Mouse (Mus musculus) hindbrain, embryonic 12.5 days (tissue): ENCODE measurements around the gene Hps1. TPM values are rescaled to one million over a fixed set of nuclear protein-coding genes. Genes with fewer than 3 reads are reported as not detected.

Experiments
- ATAC-seq: fragments of 200-750 bp; cut with Nextera tagmentation; 2 replicates; pipeline ENCODE4 v1.8.0; 2017; ENCODE audit warnings: moderate TSS enrichment; ENCODE audit not compliant: low FRiP score
- H3K27ac ChIP-seq: fragments of 300-500 bp; sonication (generic); 2 replicates; pipeline ENCODE4 v1.5.1; 2016; ENCODE audit warnings: mild to moderate bottlenecking
- H3K27me3 ChIP-seq: fragments of 300-500 bp; sonication (generic); 2 replicates; pipeline ENCODE4 v1.6.1; 2016; ENCODE audit warnings: mild to moderate bottlenecking
- H3K36me3 ChIP-seq: fragments of 300-500 bp; sonication (generic); 2 replicates; pipeline ENCODE4 v1.6.1; 2016; ENCODE audit warnings: mild to moderate bottlenecking
- H3K4me1 ChIP-seq: fragments of 300-500 bp; sonication (generic); 2 replicates; pipeline ENCODE4 v1.6.1; 2016
- H3K4me2 ChIP-seq: fragments of 300-500 bp; sonication (generic); replicated peaks from 2 replicates; pipeline ENCODE4 v1.6.1; 2016; ENCODE audit warnings: mild to moderate bottlenecking
- H3K4me3 ChIP-seq: fragments of 300-500 bp; sonication (generic); 2 replicates; pipeline ENCODE4 v1.5.1; 2016; ENCODE audit warnings: mild to moderate bottlenecking
- H3K9ac ChIP-seq: fragments of 300-500 bp; sonication (generic); 2 replicates; pipeline ENCODE4 v1.6.1; 2016; ENCODE audit warnings: mild to moderate bottlenecking, moderate library complexity
- H3K9me3 ChIP-seq: fragments of 300-500 bp; sonication (generic); replicated peaks from 2 replicates; pipeline ENCODE4 v1.6.1; 2016; ENCODE audit warnings: mild to moderate bottlenecking
- WGBS: fragments of 180-500 bp; shearing (Covaris S2); methylation state at CpG from one replicate; pipeline ENCODE4 v1.1.7; 2016; 5-methylcytosine and 5-hydroxymethylcytosine counted together
- polyA plus RNA-seq: library from polyadenylated mRNA; unstranded; fragments of >200 nt; fragmentation: Nextera tagmentation; extraction: Ambion mirVana; gene quantifications from 2 replicates; pipeline ENCODE4 v1.2.1, GENCODE M21; 2016

Gene Hps1
- polyA plus RNA-seq, 1 experiment from 2014 or later: 16.9 TPM

DNA sequence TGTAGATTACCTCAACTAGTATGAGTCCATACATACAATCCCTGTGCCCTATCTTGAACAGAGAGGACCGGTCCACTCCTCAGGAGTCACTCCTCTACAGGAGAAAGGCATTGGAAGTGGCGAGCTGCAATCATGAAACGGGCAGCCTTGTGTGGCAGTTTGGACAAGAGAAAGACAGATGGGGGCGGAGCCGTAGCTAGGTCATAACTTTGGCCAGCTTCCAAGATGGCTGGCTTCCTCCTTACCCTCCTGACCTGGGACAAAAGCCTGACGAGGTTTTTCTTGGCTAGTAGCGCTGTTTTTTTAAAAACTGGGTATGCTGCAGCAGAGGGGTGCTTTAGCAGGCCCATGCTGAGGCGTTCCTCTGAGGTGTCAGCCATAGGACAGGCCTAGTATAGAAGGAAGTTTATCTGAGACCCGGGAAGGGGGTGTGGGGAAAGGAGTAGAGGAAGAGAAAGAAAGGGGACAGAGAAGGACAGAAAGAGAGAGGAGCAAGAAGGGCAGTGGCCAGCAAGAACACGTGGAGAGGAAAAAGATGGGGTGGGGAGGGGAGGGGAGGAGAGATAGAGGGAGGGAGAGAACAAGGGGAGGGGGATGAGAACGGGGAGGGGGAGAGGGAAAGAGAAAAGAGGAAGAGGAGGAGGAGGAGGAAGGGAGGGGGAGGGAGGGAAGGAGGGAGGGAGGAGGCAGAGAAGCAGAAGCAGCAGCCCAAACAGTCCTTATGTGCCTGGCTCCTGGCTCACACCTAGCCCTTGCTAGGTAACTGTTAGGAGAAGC is 26.4 kb downstream of the Hps1 start:
- H3K27ac ChIP-seq: peak overlapping the region; percentile 82
- no peak overlapping the region for H3K9ac ChIP-seq
- H3K4me1 ChIP-seq: peaks cover 29% of the 10 kb centered on the region
- no peaks in the 10 kb centered on the region for H3K36me3 ChIP-seq
- no peaks in the 10 kb centered on the region for H3K9me3 ChIP-seq
- ATAC-seq: peak; percentile 53; the same call in 1 of the 2 replicates
- no peak overlapping the region for H3K4me3 ChIP-seq
- 29% methylated on average over 11 of the region's 11 CpGs for WGBS
- H3K4me2 ChIP-seq: peak overlapping the region; percentile 57
- no peaks in the 10 kb centered on the region for H3K27me3 ChIP-seq

DNA sequence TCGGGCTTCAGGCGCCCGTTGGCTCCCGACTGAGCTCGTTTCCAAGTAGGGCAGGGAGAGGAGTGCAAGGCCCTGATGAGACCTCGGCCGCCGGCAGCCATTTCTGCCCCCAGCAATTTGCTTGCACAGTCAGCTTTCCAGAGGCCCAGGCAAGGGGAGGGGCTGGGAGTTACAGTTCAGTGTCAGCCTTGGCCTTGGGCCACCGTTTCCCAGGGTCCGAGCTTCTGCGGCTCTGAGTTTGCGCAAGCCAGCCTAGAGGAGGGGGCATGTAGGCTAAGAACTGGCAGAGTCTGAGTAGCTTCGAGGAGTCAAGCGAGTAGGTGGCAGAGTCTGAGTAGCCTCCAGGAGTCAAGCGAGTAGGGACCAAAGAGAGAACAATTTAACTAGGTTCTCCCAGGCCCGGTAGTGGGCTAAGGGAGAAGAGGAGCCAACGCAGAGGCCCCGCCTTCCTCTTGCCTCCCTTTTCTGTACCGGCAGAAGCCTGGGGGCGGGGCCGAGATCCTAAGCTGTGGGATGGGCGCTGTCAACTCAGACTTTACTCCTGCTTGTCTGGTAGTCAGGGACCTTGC is 27.3 kb downstream of the Hps1 start, which contains the start of gene Pyroxd2:
Pyroxd2 (minus strand) TSS at position 413 of the 569 bp plus-strand sequence.
- H3K9ac ChIP-seq: peak within 1 kb of the TSS; percentile 53
- no peaks in the 10 kb centered on the region for H3K27me3 ChIP-seq
- ATAC-seq: peak; percentile 85
- H3K4me2 ChIP-seq: peak within 1 kb of the TSS; percentile 57
- no peaks in the 10 kb centered on the region for H3K9me3 ChIP-seq
- peak within 1 kb of the TSS; percentile 82 for H3K27ac ChIP-seq
- peak within 1 kb of the TSS; percentile 29 for H3K4me3 ChIP-seq
- peaks cover 29% of the 10 kb centered on the region for H3K4me1 ChIP-seq
- no peaks in the 10 kb centered on the region for H3K36me3 ChIP-seq
- 5% methylated on average over 22 of the region's 22 CpGs for WGBS

DNA sequence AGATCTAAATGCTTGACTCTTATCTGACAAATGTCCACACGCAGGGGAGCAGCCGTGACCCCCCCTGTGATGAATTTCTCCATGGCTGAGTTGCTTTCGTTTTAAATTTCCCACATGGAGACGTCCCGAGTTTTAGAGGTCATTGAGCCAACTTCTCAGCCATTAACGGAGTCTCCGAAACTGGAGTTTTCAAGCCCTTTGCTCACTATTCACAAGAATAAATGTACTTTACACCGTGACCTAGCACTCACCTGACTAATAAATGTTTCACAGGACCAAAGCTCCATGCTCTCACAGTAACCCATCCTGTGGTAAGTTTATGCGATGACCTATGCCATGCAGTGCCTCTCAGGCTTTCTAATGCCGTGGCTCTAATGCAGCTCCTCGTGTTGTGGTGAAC is 29.6 kb downstream of the Hps1 start:
- Histone ChIP-seq H3K9ac (no peak overlapping the region), H3K4me2 (no peak overlapping the region), H3K27me3 (no peaks in the 10 kb centered on the region), H3K36me3 (no peaks in the 10 kb centered on the region), H3K9me3 (no peaks in the 10 kb centered on the region), H3K4me1 (peaks cover 23% of the 10 kb centered on the region), H3K4me3 (no peak overlapping the region), H3K27ac (no peak overlapping the region)
- ATAC-seq: no peak
- WGBS: 75% methylated on average over 11 of the region's 11 CpGs

DNA sequence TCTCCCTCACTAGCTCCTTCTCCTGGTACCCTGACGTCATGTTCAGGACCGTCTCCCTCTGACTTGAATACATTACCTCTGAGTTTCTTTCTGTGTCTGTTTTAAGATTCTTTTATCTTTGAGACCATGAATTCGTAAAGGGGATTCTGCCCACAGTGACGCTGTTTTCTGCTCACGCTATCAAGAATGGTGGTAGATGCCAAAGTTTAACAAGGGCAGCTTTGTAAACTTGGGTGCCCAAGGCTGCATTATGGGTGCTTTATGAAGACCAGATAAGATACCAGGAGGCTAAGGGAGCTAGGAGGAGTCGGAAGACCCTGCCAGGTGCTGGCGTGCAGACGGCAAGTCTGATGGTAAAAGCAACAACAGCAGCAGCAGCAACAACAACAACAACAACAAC is 33.1 kb downstream of the Hps1 start:
- no peaks in the 10 kb centered on the region for H3K9me3 ChIP-seq

DNA sequence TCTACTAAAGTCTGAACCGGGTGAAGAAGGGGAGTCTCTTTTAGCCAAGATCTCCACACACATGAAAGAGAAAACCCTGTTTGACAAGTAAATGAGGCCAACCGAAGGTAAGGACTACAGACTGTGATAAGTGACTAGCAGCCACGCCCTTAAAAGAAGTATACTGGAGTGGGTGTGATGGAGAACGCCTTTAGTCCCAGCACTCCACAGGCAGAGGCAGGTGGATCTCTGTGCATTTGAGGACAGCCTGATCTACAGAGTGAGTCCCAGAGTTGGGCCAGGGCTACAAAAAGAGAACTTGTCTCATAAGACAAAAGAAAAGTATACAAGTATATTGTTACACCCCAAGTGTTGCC is 33.9 kb downstream of the Hps1 start:
- Histone ChIP-seq H3K4me3 (no peak overlapping the region), H3K27me3 (peaks cover 3% of the 10 kb centered on the region; the same call in 1 of the 2 replicates), H3K4me2 (no peak overlapping the region), H3K4me1 (peaks cover 8% of the 10 kb centered on the region), H3K9me3 (no peaks in the 10 kb centered on the region), H3K9ac (no peak overlapping the region), H3K27ac (no peak overlapping the region), H3K36me3 (no peaks in the 10 kb centered on the region)
- ATAC-seq: no peak
- WGBS: 84% methylated on average over 4 of the region's 4 CpGs

More for the DNA sequence above, 33.1 kb downstream of the Hps1 start:
- ATAC-seq: no peak
- Histone ChIP-seq H3K4me2 (no peak overlapping the region), H3K27me3 (peaks cover 3% of the 10 kb centered on the region; the same call in 1 of the 2 replicates), H3K36me3 (no peaks in the 10 kb centered on the region), H3K4me3 (no peak overlapping the region), H3K9ac (no peak overlapping the region), H3K4me1 (peaks cover 10% of the 10 kb centered on the region), H3K27ac (no peak overlapping the region)
- WGBS: 93% methylated on average over 8 of the region's 8 CpGs

DNA sequence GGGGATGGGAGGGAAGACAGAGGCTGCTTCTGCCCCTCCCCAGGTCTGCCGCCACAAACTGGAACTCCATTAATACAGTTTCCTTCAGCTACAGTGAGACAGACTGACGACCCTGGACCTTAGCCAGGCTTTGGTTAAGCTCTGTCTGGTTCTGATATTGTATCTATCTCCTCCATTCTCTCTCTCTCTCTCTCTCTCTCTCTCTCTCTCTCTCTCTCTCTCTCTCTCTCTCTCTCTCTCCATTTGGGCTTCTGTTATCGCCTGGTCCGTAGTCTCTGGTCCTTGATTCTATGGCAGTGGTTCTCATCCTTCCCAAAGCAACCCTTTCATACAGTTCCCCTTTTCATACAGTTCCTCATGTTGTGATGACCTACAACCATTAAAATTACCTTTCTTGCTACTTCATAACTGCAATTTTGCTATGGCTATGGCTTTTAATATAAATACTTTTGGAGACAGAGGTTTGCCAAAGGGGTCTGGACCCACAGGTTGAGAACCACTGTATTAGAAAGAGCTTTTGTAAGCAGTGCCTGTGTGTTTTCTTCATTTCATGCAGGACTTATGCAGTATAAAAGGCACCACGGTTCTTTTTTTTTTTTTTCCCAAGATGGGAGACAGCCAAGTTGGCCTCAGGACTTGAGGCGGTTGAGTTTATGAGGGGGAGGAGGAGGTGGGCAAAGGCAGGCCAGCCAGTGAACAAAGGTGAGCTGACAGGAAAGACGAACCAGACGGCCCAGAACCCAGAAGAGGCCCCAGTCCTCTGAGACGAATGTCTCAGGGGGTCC is 34.5 kb downstream of the Hps1 start:
- no peaks in the 10 kb centered on the region for H3K36me3 ChIP-seq
- ATAC-seq: no peak
- WGBS: 65% methylated on average over 9 of the region's 9 CpGs
- H3K27me3 ChIP-seq: peaks cover 3% of the 10 kb centered on the region; the same call in 1 of the 2 replicates
- H3K4me1 ChIP-seq: peaks cover 8% of the 10 kb centered on the region
- H3K27ac ChIP-seq: no peak overlapping the region
- no peak overlapping the region for H3K4me3 ChIP-seq
- H3K9ac ChIP-seq: no peak overlapping the region
- H3K4me2 ChIP-seq: no peak overlapping the region
- no peaks in the 10 kb centered on the region for H3K9me3 ChIP-seq

DNA sequence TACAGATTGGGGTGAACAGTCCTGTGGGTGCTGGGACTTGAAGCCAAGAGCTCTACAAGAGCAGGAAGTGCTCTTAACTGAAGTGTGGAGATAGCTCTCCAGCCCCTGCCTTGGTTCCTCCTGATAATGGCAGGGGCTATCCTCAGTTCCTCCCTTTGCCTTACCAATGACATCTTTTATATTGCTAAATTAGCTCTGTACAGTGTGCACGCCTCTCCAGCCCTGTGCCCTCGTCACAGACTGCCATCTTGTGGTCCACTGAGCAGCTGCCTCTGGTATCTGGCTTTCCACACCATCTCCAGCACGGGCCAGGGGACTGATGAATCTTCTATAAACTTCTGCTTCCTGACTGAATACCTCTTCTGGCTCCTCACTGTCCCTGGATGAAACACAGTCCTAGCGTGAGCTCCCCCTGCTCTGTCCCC is 35.6 kb downstream of the Hps1 start:
- peaks cover 3% of the 10 kb centered on the region; the same call in 1 of the 2 replicates for H3K27me3 ChIP-seq
- H3K4me3 ChIP-seq: no peak overlapping the region
- no peaks in the 10 kb centered on the region for H3K9me3 ChIP-seq
- H3K36me3 ChIP-seq: no peaks in the 10 kb centered on the region
- 32% methylated on average over 4 of the region's 4 CpGs for WGBS
- H3K4me1 ChIP-seq: peaks cover 8% of the 10 kb centered on the region
- peak; percentile 76 for ATAC-seq
- H3K9ac ChIP-seq: no peak overlapping the region
- H3K4me2 ChIP-seq: no peak overlapping the region
- no peak overlapping the region for H3K27ac ChIP-seq

DNA sequence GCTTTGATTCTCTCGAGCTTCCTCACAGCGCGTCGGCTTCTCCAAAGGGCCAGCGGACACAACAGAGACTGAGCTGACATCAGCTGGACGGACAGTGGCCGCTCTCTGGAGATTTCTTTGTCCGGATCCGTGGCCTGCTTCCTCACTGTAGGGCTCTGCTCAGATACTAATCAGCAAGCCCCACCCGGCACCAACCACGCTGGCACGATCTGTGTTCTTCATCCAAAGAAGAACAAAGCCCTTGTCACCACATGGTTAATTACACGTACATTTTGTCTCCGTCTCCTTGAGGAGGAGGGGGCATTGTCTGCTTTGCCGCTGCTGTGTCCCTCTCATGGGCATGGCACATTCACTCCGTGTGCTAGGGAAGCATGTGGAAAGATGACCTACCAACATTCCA is 36.5 kb downstream of the Hps1 start:
- H3K4me2 ChIP-seq: peak overlapping the region; percentile 29; the same call in 1 of the 2 replicates
- no peak overlapping the region for H3K4me3 ChIP-seq
- H3K9ac ChIP-seq: no peak overlapping the region
- 41% methylated on average over 16 of the region's 16 CpGs for WGBS
- H3K4me1 ChIP-seq: peaks cover 8% of the 10 kb centered on the region
- no peaks in the 10 kb centered on the region for H3K9me3 ChIP-seq
- H3K27me3 ChIP-seq: peaks cover 3% of the 10 kb centered on the region; the same call in 1 of the 2 replicates
- H3K27ac ChIP-seq: no peak overlapping the region
- H3K36me3 ChIP-seq: no peaks in the 10 kb centered on the region
- ATAC-seq: peak; percentile 41; the same call in 1 of the 2 replicates

DNA sequence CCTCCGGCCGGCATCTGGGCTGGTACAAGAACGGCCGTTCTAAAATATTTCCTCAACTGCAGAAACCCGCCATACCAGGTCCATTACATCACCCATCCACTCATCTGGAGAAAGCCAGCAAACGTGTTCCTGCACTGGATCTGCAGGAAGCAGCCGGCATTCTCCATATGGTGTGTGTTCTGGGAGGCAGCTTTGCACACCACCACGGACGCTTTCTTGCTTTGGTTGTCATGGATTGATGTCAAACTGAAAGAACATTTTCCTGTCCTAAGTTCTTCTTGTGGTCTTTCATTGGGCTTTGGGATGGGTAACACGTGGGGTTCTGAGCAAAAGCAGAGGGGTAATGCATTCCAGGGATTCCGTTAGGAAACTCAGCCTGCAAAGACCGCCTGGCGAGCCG is 37.9 kb downstream of the Hps1 start:
- WGBS: 72% methylated on average over 14 of the region's 14 CpGs

DNA sequence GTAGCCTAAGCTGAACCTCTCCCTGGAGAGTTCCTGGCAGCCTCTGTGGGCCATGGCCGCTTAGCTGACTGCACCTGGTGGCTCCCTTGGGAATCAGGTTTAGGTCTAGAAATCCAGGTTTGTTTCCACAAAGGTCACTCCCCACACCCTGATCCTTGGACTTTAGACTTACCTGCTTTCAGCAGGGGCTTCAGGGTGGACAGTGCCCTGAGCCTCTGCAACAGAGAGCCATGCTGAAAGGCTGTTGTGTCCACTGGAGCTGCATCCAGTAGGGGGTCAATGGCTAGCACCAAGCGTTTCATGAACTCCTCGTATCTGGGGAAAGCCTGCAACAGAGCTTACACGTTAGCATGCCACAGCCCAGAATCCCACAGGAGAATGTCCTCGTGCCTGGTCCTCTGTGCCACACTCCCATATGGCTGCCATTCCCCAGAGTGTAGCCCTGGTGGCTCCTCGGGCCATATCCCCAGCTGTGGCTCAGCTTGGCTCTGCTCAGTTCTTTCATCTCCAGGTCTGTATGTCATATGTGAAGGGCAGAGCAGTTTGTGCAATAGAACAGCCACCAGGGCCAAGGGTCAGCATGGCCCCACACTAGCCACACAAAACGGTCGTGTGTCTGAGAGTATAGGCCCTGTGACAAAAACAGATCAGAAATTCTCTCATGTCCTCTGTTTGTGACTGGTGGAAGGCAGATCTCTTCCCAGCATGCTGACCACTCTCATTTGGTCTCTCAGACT is 39.4 kb downstream of the Hps1 start:
- no peak for ATAC-seq
- peaks cover 3% of the 10 kb centered on the region; the same call in 1 of the 2 replicates for H3K27me3 ChIP-seq
- H3K27ac ChIP-seq: no peak overlapping the region
- H3K4me3 ChIP-seq: no peak overlapping the region
- H3K4me2 ChIP-seq: no peak overlapping the region
- H3K4me1 ChIP-seq: peaks cover 8% of the 10 kb centered on the region
- H3K9ac ChIP-seq: no peak overlapping the region
- 76% methylated on average over 8 of the region's 8 CpGs for WGBS
- H3K9me3 ChIP-seq: no peaks in the 10 kb centered on the region
- no peaks in the 10 kb centered on the region for H3K36me3 ChIP-seq

More for the DNA sequence above, 37.9 kb downstream of the Hps1 start:
- H3K9me3 ChIP-seq: no peaks in the 10 kb centered on the region
- H3K36me3 ChIP-seq: no peaks in the 10 kb centered on the region
- no peak for ATAC-seq
- H3K9ac ChIP-seq: no peak overlapping the region
- H3K27me3 ChIP-seq: peaks cover 3% of the 10 kb centered on the region; the same call in 1 of the 2 replicates
- peaks cover 8% of the 10 kb centered on the region for H3K4me1 ChIP-seq
- no peak overlapping the region for H3K4me3 ChIP-seq
- no peak overlapping the region for H3K4me2 ChIP-seq
- no peak overlapping the region for H3K27ac ChIP-seq

DNA sequence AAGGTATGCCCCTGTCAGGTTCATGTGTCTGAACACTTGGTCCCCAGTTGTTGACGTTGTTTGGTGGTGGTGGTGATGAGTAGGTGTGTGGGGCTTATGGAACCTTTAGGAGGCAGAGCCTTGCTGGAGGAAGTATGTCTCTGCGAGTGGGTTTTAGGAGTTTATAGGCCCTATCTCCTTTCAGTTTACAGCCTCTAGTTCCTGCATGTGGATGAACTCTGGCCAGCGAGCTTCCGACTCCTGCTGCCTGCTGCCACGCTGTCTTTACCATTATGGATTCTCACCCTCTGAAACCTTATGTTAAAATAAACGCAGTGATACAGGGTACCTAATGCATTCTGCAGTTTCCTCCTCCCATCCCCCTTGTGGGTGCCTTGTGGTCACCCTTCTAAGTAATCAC is 40.0 kb downstream of the Hps1 start:
- Histone ChIP-seq H3K27ac (no peak overlapping the region), H3K36me3 (no peaks in the 10 kb centered on the region), H3K4me3 (no peak overlapping the region), H3K4me2 (no peak overlapping the region), H3K9me3 (no peaks in the 10 kb centered on the region), H3K9ac (no peak overlapping the region), H3K27me3 (peaks cover 3% of the 10 kb centered on the region; the same call in 1 of the 2 replicates), H3K4me1 (peaks cover 6% of the 10 kb centered on the region)
- ATAC-seq: no peak
- 93% methylated on average over 6 of the region's 6 CpGs for WGBS
